Mouse (Mus musculus) hindbrain, embryonic 15.5 days (tissue): ENCODE results near the gene Mllt1. TPM values are rescaled to one million over a fixed set of nuclear protein-coding genes. Genes with fewer than 3 reads are reported as not detected.

Source experiments
- ATAC-seq: fragments of 200-750 bp; cut with Nextera tagmentation; 2 replicates; pipeline ENCODE4 v1.8.0; 2017; ENCODE audit warnings: low read depth, moderate number of reproducible peaks, moderate TSS enrichment; ENCODE audit not compliant: low FRiP score
- H3K27ac ChIP-seq: fragments of 300-500 bp; sonication (generic); replicated peaks from 2 replicates; pipeline ENCODE4 v1.5.1; 2015; ENCODE audit warnings: mild to moderate bottlenecking, inconsistent platforms
- H3K27me3 ChIP-seq: fragments of 300-500 bp; sonication (generic); 2 replicates; pipeline ENCODE4 v1.6.1; 2015; ENCODE audit warnings: control low read depth, inconsistent platforms
- H3K36me3 ChIP-seq: fragments of 300-500 bp; sonication (generic); 2 replicates; pipeline ENCODE4 v1.6.1; 2015; ENCODE audit warnings: control low read depth, inconsistent platforms
- H3K4me1 ChIP-seq: fragments of 300-500 bp; sonication (generic); replicated peaks from 2 replicates; pipeline ENCODE4 v1.6.1; 2015; ENCODE audit warnings: control low read depth, inconsistent platforms
- H3K4me2 ChIP-seq: fragments of 300-500 bp; sonication (generic); 2 replicates; pipeline ENCODE4 v1.6.1; 2015; ENCODE audit warnings: moderate library complexity, mild to moderate bottlenecking, inconsistent platforms
- H3K4me3 ChIP-seq: fragments of 300-500 bp; sonication (generic); 2 replicates; pipeline ENCODE4 v1.5.1; 2015; ENCODE audit warnings: mild to moderate bottlenecking, inconsistent platforms
- H3K9ac ChIP-seq: fragments of 300-500 bp; sonication (generic); 2 replicates; pipeline ENCODE4 v1.6.1; 2015; ENCODE audit warnings: inconsistent platforms
- H3K9me3 ChIP-seq: fragments of 300-500 bp; sonication (generic); 2 replicates; pipeline ENCODE4 v1.6.1; 2016; ENCODE audit warnings: control low read depth, inconsistent platforms
- WGBS: fragments of 180-500 bp; shearing (Covaris S2); methylation state at CpG from one replicate; pipeline ENCODE4 v1.1.7; 2015; 5-methylcytosine and 5-hydroxymethylcytosine counted together
- polyA plus RNA-seq: library from polyadenylated mRNA; unstranded; fragments of >200 nt; fragmentation: Nextera tagmentation; extraction: Ambion mirVana; gene quantifications from 2 replicates; pipeline ENCODE4 v1.2.1, GENCODE M21; 2015

The Mllt1 gene
- polyA plus RNA-seq, 1 experiment from 2014 or later, result 93.3 TPM

DNA sequence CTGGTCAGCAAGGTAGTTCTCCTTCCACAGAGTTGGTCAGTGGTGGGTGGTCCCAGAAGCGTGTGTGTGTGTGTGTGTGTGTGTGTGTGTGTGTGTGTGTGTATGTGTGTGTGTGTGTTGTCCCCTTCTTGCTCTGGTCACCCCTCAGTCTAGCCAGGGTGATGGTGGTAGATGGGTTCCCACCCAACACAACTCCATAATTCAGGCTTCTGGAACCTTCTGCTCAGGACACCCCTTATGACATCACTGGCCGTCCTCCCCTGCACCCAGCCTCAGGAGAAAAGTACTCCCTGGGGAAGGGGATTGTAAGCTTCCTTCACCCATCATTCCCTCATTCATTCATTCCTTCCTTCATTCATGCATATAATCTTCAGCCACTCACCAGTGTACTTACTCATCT is 61.0 kb downstream of the Mllt1 start, which contains the start of gene Acsbg2:
Gene Acsbg2, minus strand, starts transcription at position 211 of the 400 bp plus-strand sequence.
- no peaks in the 10 kb centered on the region for H3K4me1 ChIP-seq
- ATAC-seq, result no peak
- H3K9ac ChIP-seq, result no peak within 1 kb of the TSS
- no peaks in the 10 kb centered on the region for H3K9me3 ChIP-seq
- no peaks in the 10 kb centered on the region for H3K36me3 ChIP-seq
- no peak within 1 kb of the TSS for H3K4me2 ChIP-seq
- H3K27me3 ChIP-seq, result no peaks in the 10 kb centered on the region
- H3K27ac ChIP-seq, result no peak within 1 kb of the TSS
- H3K4me3 ChIP-seq, result no peak within 1 kb of the TSS
- WGBS, result 85% methylated on average over 2 of the region's 2 CpGs

DNA sequence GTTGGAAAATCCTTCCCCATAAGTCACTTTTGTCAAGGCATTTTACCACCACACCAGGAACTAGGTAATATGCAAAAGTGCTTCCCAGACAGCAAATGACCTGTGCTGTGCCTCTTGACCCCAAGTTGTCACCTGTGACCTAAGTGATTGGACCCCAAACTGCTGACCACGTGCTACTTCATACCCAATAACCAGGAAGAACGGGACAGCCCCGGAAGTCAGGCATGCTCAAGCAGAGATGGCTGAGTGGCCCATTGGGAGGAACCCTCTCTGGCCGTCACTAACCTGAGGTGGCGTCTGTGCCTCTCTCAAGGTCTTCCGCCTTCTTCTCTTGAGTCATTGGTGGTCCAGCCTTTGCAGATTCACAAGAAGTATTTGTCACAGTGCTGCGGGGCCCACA is 62.7 kb downstream of the Mllt1 start:
- Histone ChIP-seq H3K27me3 (no peaks in the 10 kb centered on the region), H3K4me3 (no peak overlapping the region), H3K4me1 (no peaks in the 10 kb centered on the region), H3K27ac (no peak overlapping the region), H3K4me2 (no peak overlapping the region), H3K9ac (no peak overlapping the region), H3K9me3 (no peaks in the 10 kb centered on the region), H3K36me3 (no peaks in the 10 kb centered on the region)
- WGBS, result 85% methylated on average over 7 of the region's 7 CpGs
- ATAC-seq, result no peak

DNA sequence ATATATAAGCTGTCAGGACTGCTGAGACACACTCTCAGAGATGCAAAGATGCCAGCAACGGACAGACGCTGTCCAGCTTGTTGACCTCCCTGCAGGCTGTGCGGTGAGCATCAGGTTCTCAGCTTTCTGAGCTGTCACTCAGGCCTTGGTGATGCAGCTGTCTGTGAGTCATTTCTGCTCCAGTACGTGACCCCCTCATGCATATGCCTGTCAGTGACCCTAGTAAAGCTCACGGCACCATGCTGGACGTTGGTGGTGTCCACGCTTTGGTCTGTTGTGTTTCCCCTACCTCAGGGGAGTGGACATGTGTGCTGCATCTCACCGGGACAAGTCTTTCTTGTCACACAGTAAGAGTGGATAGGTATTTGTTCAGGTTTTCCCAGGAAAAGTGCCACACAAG is 63.4 kb downstream of the Mllt1 start:
- 69% methylated on average over 8 of the region's 8 CpGs for WGBS
- Histone ChIP-seq H3K27me3 (no peaks in the 10 kb centered on the region), H3K9me3 (no peaks in the 10 kb centered on the region), H3K4me3 (no peak overlapping the region), H3K9ac (no peak overlapping the region), H3K36me3 (no peaks in the 10 kb centered on the region), H3K27ac (no peak overlapping the region), H3K4me2 (no peak overlapping the region), H3K4me1 (no peaks in the 10 kb centered on the region)
- ATAC-seq, result no peak

DNA sequence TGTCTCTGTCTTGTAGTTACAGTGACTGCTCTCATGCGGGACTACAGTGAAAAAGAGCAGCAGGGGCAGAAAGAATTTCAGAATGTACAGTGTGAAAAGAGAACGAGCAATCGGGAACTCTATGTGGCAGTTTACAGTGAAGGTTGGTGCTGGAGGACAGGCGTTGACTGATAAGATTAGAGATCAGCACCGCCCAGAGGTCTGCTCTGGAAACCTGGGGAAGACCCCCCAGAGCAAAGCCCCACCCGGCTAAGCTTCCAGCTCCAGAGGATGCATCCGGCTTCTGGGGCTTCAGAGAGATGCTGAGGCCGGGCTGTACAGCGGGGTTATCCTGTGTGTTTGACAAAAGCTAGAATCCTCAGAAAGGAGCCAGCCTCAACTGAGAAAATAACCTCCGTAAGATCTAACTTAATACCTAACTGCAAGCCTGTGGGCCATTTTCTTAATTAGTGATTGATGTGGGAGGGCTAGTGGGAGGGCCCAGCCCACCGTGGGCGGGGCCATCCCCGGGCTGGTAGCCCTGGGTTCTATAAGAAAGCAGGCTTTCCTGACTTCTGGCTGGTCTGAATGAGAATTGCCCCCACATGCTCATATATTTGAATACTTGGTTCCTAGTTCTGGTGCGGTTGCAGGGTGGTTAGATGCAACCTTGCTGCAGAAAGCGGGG is 64.8 kb downstream of the Mllt1 start:
- no peak overlapping the region for H3K9ac ChIP-seq
- H3K27ac ChIP-seq, result no peak overlapping the region
- H3K4me3 ChIP-seq, result no peak overlapping the region
- H3K27me3 ChIP-seq, result no peaks in the 10 kb centered on the region
- no peaks in the 10 kb centered on the region for H3K4me1 ChIP-seq
- H3K4me2 ChIP-seq, result no peak overlapping the region
- H3K9me3 ChIP-seq, result no peaks in the 10 kb centered on the region
- no peaks in the 10 kb centered on the region for H3K36me3 ChIP-seq
- ATAC-seq, result no peak
- 76% methylated on average over 15 of the region's 15 CpGs for WGBS

DNA sequence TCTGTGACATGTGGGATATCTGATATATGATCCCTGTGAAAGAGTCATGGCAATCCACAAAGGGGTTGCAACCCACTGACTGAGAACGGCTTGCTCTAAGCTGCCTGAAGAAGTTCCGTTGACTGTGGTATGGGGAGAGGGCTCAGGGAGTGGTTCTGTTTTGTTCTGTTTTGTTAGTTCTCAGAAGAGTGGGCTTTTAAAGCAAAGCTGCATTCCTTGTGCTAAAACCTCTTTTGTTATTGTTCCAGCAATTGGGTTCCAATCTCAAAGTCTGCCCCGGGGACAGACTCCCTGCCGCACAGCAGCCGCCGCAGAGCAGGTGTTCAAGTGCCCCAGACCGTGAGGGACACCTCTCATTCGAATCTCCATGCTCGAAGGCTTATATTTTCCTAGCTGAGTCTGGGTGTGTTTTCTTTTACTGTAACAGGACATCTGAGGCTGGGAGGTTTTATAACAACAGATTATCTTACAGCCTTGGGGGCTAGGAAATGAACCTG is 65.7 kb downstream of the Mllt1 start:
- Histone ChIP-seq H3K9ac (no peak overlapping the region), H3K9me3 (no peaks in the 10 kb centered on the region), H3K4me3 (no peak overlapping the region), H3K4me1 (no peaks in the 10 kb centered on the region), H3K36me3 (no peaks in the 10 kb centered on the region), H3K27me3 (no peaks in the 10 kb centered on the region), H3K4me2 (no peak overlapping the region), H3K27ac (no peak overlapping the region)
- ATAC-seq, result no peak
- 67% methylated on average over 9 of the region's 9 CpGs for WGBS

DNA sequence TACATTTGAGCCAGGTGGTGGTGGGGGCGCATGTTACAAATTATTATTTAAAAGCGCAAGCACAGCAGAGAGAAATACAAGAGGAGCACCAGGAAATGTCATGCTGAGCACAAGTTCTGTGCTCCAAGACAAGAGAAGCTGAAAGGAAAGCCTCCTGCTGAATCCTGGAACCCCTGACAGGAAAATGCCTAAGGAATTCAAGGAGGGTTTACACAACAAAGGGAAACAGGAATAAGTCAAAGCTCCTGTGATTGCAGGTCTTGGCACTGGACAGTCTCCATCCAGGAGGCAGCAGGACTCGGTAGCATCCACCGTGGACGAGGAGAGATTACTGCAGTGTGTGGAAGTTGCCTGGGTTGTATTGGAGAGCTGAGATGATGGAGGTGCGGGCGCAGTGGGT is 69.1 kb downstream of the Mllt1 start:
- 76% methylated on average over 7 of the region's 7 CpGs for WGBS
- no peak for ATAC-seq

DNA sequence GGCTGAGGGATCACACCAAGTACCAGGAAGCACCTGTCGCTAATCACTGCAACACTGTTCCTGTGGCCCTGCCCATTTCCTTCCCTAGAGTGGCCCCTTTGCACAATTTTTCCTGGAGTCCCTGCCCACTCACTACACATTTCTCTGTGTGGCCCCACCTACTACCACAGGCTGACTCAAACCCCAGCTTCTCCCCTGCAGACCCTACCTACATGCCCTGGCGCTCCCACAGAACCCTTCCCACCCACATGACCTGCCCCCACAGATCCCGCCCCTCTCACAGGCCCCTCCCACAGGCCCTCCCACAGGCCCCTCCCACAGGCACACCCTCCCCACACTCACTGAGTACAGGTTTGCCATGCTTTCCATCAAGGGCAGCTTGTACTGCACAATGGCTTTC is 74.0 kb downstream of the Mllt1 start:
- no peak overlapping the region for H3K27ac ChIP-seq
- H3K27me3 ChIP-seq, result no peaks in the 10 kb centered on the region
- no peak for ATAC-seq
- 54% methylated on average over 3 of the region's 3 CpGs for WGBS
- H3K4me3 ChIP-seq, result no peak overlapping the region
- no peaks in the 10 kb centered on the region for H3K9me3 ChIP-seq
- H3K36me3 ChIP-seq, result no peaks in the 10 kb centered on the region
- no peak overlapping the region for H3K9ac ChIP-seq
- H3K4me1 ChIP-seq, result no peaks in the 10 kb centered on the region
- no peak overlapping the region for H3K4me2 ChIP-seq

More for the DNA sequence above, 69.1 kb downstream of the Mllt1 start:
- no peak overlapping the region for H3K4me2 ChIP-seq
- no peaks in the 10 kb centered on the region for H3K9me3 ChIP-seq
- no peak overlapping the region for H3K4me3 ChIP-seq
- no peaks in the 10 kb centered on the region for H3K27me3 ChIP-seq
- H3K4me1 ChIP-seq, result no peaks in the 10 kb centered on the region
- H3K9ac ChIP-seq, result no peak overlapping the region
- H3K36me3 ChIP-seq, result no peaks in the 10 kb centered on the region
- no peak overlapping the region for H3K27ac ChIP-seq

DNA sequence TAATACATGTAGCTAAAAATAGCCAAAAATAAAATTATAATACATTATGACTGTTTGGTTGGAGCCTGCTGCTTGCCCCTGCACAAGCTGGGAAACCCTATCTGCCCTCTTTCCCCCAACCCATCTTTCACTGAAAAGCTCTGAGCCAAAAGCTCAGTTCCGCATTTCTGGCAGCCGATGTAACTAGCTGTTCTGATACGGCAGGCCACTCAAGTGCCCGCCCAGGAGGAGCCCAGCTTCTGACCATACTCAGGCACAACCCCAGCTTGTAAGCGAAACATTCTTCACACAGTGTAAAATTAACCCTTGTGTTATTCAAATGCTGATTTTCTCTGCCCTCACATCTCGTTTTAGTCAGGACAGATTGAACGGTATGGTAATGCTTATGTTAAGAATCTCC is 76.3 kb downstream of the Mllt1 start:
- 38% methylated on average over 7 of the region's 7 CpGs for WGBS
- H3K4me2 ChIP-seq, result no peak overlapping the region

DNA sequence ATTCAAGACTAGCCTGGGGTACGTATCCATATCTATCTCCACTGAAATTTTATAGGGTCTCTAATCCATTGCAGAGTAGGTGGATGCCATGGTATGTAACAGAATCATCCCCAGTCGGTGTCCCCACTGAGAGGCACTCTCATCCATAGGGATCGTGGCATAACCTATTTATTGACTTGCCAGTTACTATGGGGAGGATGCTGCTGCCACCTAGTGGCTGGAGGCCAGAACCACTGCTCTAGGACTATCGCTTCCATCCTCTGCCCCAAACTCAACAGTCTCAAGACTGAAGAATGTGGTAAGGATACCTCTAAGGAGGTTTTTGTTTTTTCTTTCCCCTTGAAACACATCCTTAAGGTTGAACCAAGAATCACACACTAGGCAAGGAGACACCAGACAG is 77.0 kb downstream of the Mllt1 start:
- Histone ChIP-seq H3K36me3 (no peaks in the 10 kb centered on the region), H3K4me2 (no peak overlapping the region), H3K9ac (no peak overlapping the region), H3K4me1 (no peaks in the 10 kb centered on the region), H3K27ac (no peak overlapping the region), H3K4me3 (no peak overlapping the region), H3K27me3 (no peaks in the 10 kb centered on the region), H3K9me3 (no peaks in the 10 kb centered on the region)
- 56% methylated on average over 4 of the region's 4 CpGs for whole genome bisulfite sequencing
- no peak for ATAC-seq

More for the DNA sequence above, 76.3 kb downstream of the Mllt1 start:
- no peak overlapping the region for H3K9ac ChIP-seq
- no peaks in the 10 kb centered on the region for H3K9me3 ChIP-seq
- no peak overlapping the region for H3K27ac ChIP-seq
- no peaks in the 10 kb centered on the region for H3K4me1 ChIP-seq
- no peak overlapping the region for H3K4me3 ChIP-seq
- no peak for ATAC-seq
- no peaks in the 10 kb centered on the region for H3K27me3 ChIP-seq
- no peaks in the 10 kb centered on the region for H3K36me3 ChIP-seq

DNA sequence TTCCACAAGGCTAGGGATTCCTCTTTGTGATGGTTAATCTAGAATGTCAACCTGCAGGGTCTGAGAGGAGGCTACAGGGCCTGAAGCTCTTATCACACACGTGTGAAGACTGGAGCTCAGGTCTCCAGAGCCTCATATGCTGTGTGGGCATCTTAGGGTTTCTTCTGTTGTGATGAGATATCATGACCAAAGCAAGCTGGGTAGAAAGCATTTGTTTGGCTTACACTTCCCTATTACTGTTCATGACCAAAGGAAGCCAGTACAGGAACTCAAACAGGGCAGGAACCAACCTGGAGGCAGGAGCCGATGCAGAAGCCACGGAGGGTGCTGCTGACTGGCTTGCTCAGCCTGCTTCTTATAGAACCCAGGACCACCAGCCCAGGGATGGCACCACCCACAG is 79.8 kb downstream of the Mllt1 start:
- Histone ChIP-seq H3K4me3 (no peak overlapping the region), H3K36me3 (no peaks in the 10 kb centered on the region), H3K9me3 (no peaks in the 10 kb centered on the region), H3K4me1 (no peaks in the 10 kb centered on the region), H3K4me2 (no peak overlapping the region), H3K9ac (no peak overlapping the region), H3K27ac (no peak overlapping the region), H3K27me3 (no peaks in the 10 kb centered on the region)
- ATAC-seq, result no peak
- 76% methylated on average over 3 of the region's 3 CpGs for WGBS

DNA sequence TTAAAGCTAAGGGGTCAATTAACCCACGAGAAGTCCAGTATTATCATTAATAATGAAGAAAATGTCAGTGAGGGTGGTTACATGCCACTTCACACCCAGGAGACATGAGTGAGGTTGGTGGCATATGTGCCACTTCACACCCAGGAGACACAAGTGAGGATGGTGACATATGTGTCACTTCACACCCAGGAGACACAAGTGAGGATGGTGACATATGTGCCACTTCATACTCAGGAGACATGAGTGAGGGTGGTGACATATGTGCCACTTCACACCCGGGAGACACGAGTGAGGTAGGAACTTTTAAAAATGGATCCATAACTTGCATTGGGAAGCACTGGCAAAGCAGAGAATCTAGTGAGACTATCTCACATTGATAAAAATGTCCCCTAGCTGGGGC is 84.0 kb downstream of the Mllt1 start:
- Histone ChIP-seq H3K4me1 (no peaks in the 10 kb centered on the region), H3K4me2 (no peak overlapping the region), H3K27me3 (no peaks in the 10 kb centered on the region), H3K4me3 (no peak overlapping the region), H3K9ac (no peak overlapping the region), H3K27ac (no peak overlapping the region), H3K9me3 (no peaks in the 10 kb centered on the region), H3K36me3 (no peaks in the 10 kb centered on the region)
- 79% methylated on average over 3 of the region's 3 CpGs for WGBS
- no peak for ATAC-seq

DNA sequence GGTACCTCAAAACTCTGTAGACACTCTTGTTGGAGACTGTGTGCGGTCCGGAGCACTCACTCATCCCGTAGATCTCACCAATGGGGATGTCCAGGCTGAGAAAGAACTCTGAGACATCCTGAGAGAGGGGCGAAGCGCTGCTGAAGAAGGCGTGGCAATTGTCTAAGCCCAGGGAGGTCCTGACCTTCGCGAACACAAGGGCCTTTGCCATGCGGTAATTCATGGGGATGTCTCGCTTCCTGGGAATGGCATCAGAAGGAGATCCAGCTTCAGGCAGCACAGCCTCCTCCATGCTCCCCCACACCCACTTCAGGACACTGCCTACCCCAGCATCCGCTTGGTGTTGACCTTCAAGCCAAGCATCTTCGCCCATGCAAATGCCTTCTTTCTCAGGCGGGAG is 85.5 kb downstream of the Mllt1 start:
- Histone ChIP-seq H3K36me3 (no peaks in the 10 kb centered on the region), H3K4me2 (no peak overlapping the region), H3K4me3 (no peak overlapping the region), H3K4me1 (no peaks in the 10 kb centered on the region), H3K27ac (no peak overlapping the region), H3K9me3 (no peaks in the 10 kb centered on the region), H3K27me3 (no peaks in the 10 kb centered on the region), H3K9ac (no peak overlapping the region)
- no peak for ATAC-seq
- WGBS, result 86% methylated on average over 13 of the region's 13 CpGs

DNA sequence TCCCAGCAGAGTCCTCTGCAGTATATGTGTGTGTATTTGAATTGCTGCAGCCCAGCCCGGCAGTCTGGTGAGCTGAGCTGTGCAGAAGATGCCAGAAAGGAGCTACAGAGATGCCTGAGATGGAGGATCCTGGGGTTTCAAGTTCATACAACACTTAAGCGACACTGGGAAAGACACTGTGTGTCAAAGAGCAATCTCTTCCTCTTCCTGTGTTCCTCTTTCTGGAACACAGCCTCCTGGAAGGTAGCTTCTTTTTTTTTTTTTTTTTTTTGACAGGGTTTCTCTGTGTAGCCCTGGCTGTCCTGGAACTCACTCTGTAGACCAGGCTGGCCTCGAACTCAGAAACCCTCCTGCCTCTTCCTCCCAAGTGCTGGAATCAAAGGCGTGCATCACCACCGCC is 86.4 kb downstream of the Mllt1 start:
- 88% methylated on average over 5 of the region's 5 CpGs for WGBS
- H3K36me3 ChIP-seq, result no peaks in the 10 kb centered on the region

More for the DNA sequence above, 86.4 kb downstream of the Mllt1 start:
- no peak overlapping the region for H3K27ac ChIP-seq
- no peak overlapping the region for H3K9ac ChIP-seq
- no peaks in the 10 kb centered on the region for H3K4me1 ChIP-seq
- H3K27me3 ChIP-seq, result no peaks in the 10 kb centered on the region
- H3K4me3 ChIP-seq, result no peak overlapping the region
- no peaks in the 10 kb centered on the region for H3K9me3 ChIP-seq
- ATAC-seq, result no peak
- H3K4me2 ChIP-seq, result no peak overlapping the region
